Mouse (Mus musculus) duodenum, adult 2 months (tissue): Measurements from ENCODE around the gene Spata22. TPM values are rescaled to one million over a fixed set of nuclear protein-coding genes. Genes with fewer than 3 reads are reported as not detected.

Experiments
- polyA plus RNA-seq: library from polyadenylated mRNA; depleted of rRNA; stranded (reverse); fragments of >200 nt; gene quantifications from 2 replicates; pipeline ENCODE4 v1.2.3, GENCODE M21; 2012; ENCODE audit warnings: low replicate concordance; rRNA removed

Spata22 gene
- polyA plus RNA-seq = not detected in 2 replicates

GRCm38 (mm10) chr11:73329442-73329841 is at the start of gene Spata22, which contains the start of the genes Aspa and Gm49340:
Gene Spata22, plus strand, starts transcription at chr11:73329741.
Gene Aspa, minus strand, starts transcription at chr11:73329596.
Gene Gm49340, plus strand, starts transcription at chr11:73329741.

DNA sequence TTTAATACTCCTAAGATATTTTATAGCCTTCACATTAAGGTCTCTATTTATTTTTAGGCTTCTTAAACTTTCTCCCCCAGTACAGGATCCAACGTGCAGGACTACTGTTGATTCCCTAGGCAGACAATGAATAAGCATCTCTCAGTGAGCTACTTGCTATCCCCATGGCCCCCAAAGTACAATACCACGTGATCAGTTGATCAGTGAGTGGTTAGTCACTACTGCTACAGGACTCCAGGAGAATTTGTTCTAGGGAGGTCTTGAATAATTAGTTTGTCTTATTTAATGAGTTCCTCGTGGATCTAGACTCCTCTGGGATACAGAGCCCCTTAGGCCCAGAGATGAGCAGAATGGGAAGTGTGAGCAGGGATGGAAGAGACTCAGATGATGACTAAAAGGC is 20.9 kb downstream of the Spata22 start, which contains the start of gene Olfr20:
Olfr20 (plus strand) TSS at position 301 of the 400 bp plus-strand sequence.

GRCm38 (mm10) chr11:73370946-73371345 is 41.4 kb downstream of the Spata22 start, which contains the start of gene Olfr376:
Gene Olfr376, plus strand, starts transcription at chr11:73371246.

Other genes with a start within 250 kb of the Spata22 start
- 3.5 and 7.0 TPM in 2 replicates for gene Itgae, start 239.2 kb upstream of the Spata22 start, polyA plus RNA-seq
- gene Haspin, start 191.4 kb upstream of the Spata22 start, polyA plus RNA-seq = 1.8 and 3.7 TPM in 2 replicates
- 0.33 TPM in 1 of 2 replicates, not detected in the other for gene P2rx5, start 169.3 kb upstream of the Spata22 start, polyA plus RNA-seq
- gene Emc6, start 152.7 kb upstream of the Spata22 start, polyA plus RNA-seq = 45.1 and 69.0 TPM in 2 replicates
- 98.3 and 181 TPM in 2 replicates for gene Tax1bp3, start 152.7 kb upstream of the Spata22 start, polyA plus RNA-seq
- 13.2 and 13.6 TPM in 2 replicates for gene Ctns, start 130.7 kb upstream of the Spata22 start, polyA plus RNA-seq
- gene Shpk, start 130.3 kb upstream of the Spata22 start, polyA plus RNA-seq = 15.3 and 15.7 TPM in 2 replicates
- 0.11 TPM in 1 of 2 replicates, not detected in the other for gene Trpv1, start 95.4 kb upstream of the Spata22 start, polyA plus RNA-seq
- 0.12 and 0.38 TPM in 2 replicates for gene Trpv3, start 62.4 kb upstream of the Spata22 start, polyA plus RNA-seq
- gene Aspa, start 145 bp upstream of the Spata22 start, polyA plus RNA-seq = 0.82 and 5.1 TPM in 2 replicates
- not detected in 2 replicates for gene Gm49340, start within 50 bp of the Spata22 start, polyA plus RNA-seq
- gene Olfr20, start 21.0 kb downstream of the Spata22 start, polyA plus RNA-seq = 0.12 TPM in 1 of 2 replicates, not detected in the other
- gene Olfr376, start 41.5 kb downstream of the Spata22 start, polyA plus RNA-seq = not detected in 2 replicates
- gene Olfr1, start 69.9 kb downstream of the Spata22 start, polyA plus RNA-seq = not detected in 2 replicates
- not detected in 2 replicates for gene Olfr378, start 98.7 kb downstream of the Spata22 start, polyA plus RNA-seq
- not detected in 2 replicates for gene Olfr380, start 127.8 kb downstream of the Spata22 start, polyA plus RNA-seq
- not detected in 2 replicates for gene Olfr381, start 161.9 kb downstream of the Spata22 start, polyA plus RNA-seq
- not detected in 2 replicates for gene Olfr382, start 187.5 kb downstream of the Spata22 start, polyA plus RNA-seq